8 mouse cellular contexts compared by ENCODE assay signal in the genomic region with DNA sequence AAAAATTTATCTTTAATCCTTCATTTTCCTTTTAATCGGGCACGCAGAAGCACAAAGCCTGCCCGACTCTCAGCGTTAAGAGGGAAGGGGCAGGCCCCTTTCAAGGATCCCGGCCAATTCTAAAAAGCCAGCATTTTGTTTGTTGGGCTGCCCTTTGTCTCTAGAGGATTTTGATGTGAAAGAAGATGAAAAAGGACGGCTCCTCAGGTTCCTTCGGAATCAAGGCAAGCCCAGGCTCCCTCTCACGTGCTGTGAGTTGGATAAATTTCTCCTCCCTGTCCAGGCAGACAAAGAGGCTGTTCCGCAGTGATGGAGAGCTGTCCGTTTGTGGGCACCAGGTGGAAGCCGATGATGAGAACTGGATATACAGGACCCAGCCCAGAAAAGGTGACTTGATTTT.
DNase-seq lines count a peak whose midpoint lies in the region; ATAC-seq and TF ChIP-seq lines count a peak whose summit lies in the region.

No protein-coding gene starts in this region.

- no peak for ATAC-seq in embryonic facial prominence, embryonic 15.5 days (ENCODE audit: insufficient number of reproducible peaks, low FRiP score, low TSS enrichment, low read depth)
- ATAC-seq in intestine, postnatal 0 days: no peak
- no peak for ATAC-seq in neural tube, embryonic 11.5 days (ENCODE audit: insufficient read depth, low FRiP score, low TSS enrichment)

- peak overlapping the region; percentile 35 for H3K9ac ChIP-seq in embryonic facial prominence, embryonic 15.5 days
- H3K9ac ChIP-seq in intestine, postnatal 0 days (ENCODE audit: low read depth, low read length): no peak overlapping the region
- peak overlapping the region; percentile 70 for H3K9ac ChIP-seq in neural tube, embryonic 11.5 days (ENCODE audit: low read length)

- no peak for TF ChIP-seq CTCF in kidney, adult 2 months (conservative IDR thresholded peaks at IDR 0.05; ENCODE audit: insufficient read depth, insufficient read length, low read depth, low read length)
- TF ChIP-seq CTCF in intestine, postnatal 0 days (IDR thresholded peaks at IDR 0.05; ENCODE audit: low read depth): no peak

- H3K9me3 ChIP-seq in embryonic facial prominence, embryonic 15.5 days (replicated peaks): no peaks in the 10 kb centered on the region
- no peaks in the 10 kb centered on the region for H3K9me3 ChIP-seq in intestine, postnatal 0 days (ENCODE audit: control insufficient read depth)
- H3K9me3 ChIP-seq in neural tube, embryonic 11.5 days (ENCODE audit: control insufficient read depth, low read length): no peaks in the 10 kb centered on the region

- no peak for TF ChIP-seq POLR2A in kidney, adult 2 months (IDR thresholded peaks at IDR 0.05; ENCODE audit: low read depth, low read length)

- no peaks in the 10 kb centered on the region for H3K36me3 ChIP-seq in kidney, adult 2 months (ENCODE audit: control insufficient read depth, insufficient read depth, low read length)
- H3K36me3 ChIP-seq in embryonic facial prominence, embryonic 15.5 days: no peaks in the 10 kb centered on the region
- no peaks in the 10 kb centered on the region for H3K36me3 ChIP-seq in intestine, postnatal 0 days (ENCODE audit: control insufficient read depth, insufficient read depth)
- no peaks in the 10 kb centered on the region for H3K36me3 ChIP-seq in neural tube, embryonic 11.5 days (ENCODE audit: control insufficient read depth, insufficient read depth, low read length)

- H3K4me2 ChIP-seq in embryonic facial prominence, embryonic 15.5 days (replicated peaks): peak overlapping the region; percentile 77
- H3K4me2 ChIP-seq in intestine, postnatal 0 days (replicated peaks; ENCODE audit: low read depth): peak overlapping the region; percentile 75
- H3K4me2 ChIP-seq in neural tube, embryonic 11.5 days (ENCODE audit: low read depth): peak overlapping the region; percentile 79

- no peak for DNase-seq in kidney, adult 2 months
- no peak for DNase-seq in kidney, postnatal 4 days
- DNase-seq in neural tube, embryonic 11.5 days (ENCODE audit: low spot score): no peak
- DNase-seq in MN1 (ENCODE audit: low spot score): no peak
- no peak for DNase-seq in kidney, adult 11 months
- DNase-seq in spleen, postnatal 10 days (ENCODE audit: low spot score in 2 of 2): no peak

- H3K27me3 ChIP-seq in kidney, adult 2 months (replicated peaks; ENCODE audit: control insufficient read depth, insufficient read depth, low read length): no peaks in the 10 kb centered on the region
- H3K27me3 ChIP-seq in embryonic facial prominence, embryonic 15.5 days: no peaks in the 10 kb centered on the region
- no peaks in the 10 kb centered on the region for H3K27me3 ChIP-seq in intestine, postnatal 0 days (replicated peaks; ENCODE audit: control insufficient read depth, insufficient read depth, low read length)
- no peaks in the 10 kb centered on the region for H3K27me3 ChIP-seq in neural tube, embryonic 11.5 days (ENCODE audit: control insufficient read depth, insufficient read depth, low read length)

- 16% methylated on average over 11 of the region's 11 CpGs for WGBS in kidney, adult 2 months
- WGBS in embryonic facial prominence, embryonic 15.5 days: 6% methylated on average over 11 of the region's 11 CpGs
- 6% methylated on average over 11 of the region's 11 CpGs for WGBS in intestine, postnatal 0 days
- WGBS in neural tube, embryonic 11.5 days: 6% methylated on average over 11 of the region's 11 CpGs

- H3K4me3 ChIP-seq in kidney, adult 2 months (ENCODE audit: insufficient read depth, low read depth, low read length): peak overlapping the region; percentile 7
- peak overlapping the region; percentile 50 for H3K4me3 ChIP-seq in embryonic facial prominence, embryonic 15.5 days (replicated peaks)
- peak overlapping the region; percentile 34 for H3K4me3 ChIP-seq in intestine, postnatal 0 days (ENCODE audit: low read depth, low read length)
- H3K4me3 ChIP-seq in neural tube, embryonic 11.5 days (ENCODE audit: low read depth, low read length): peak overlapping the region; percentile 49

- H3K27ac ChIP-seq in kidney, adult 2 months (ENCODE audit: insufficient read depth, low read depth, low read length): no peak overlapping the region
- peak overlapping the region; percentile 71; the same call in 1 of the 2 replicates for H3K27ac ChIP-seq in embryonic facial prominence, embryonic 15.5 days (replicated peaks)
- no peak overlapping the region for H3K27ac ChIP-seq in intestine, postnatal 0 days (ENCODE audit: low read depth, low read length)
- H3K27ac ChIP-seq in neural tube, embryonic 11.5 days (ENCODE audit: low read depth, low read length): no peak overlapping the region

- H3K4me1 ChIP-seq in kidney, adult 2 months (ENCODE audit: control insufficient read depth, insufficient read depth, low read length): peaks cover 21% of the 10 kb centered on the region
- peaks cover 28% of the 10 kb centered on the region for H3K4me1 ChIP-seq in embryonic facial prominence, embryonic 15.5 days
- H3K4me1 ChIP-seq in intestine, postnatal 0 days (replicated peaks; ENCODE audit: control insufficient read depth, insufficient read depth, low read length): 0 out of 2 replicates have a peak, but pooled peaks cover 4% of the 10 kb centered on the region
- peaks cover 24% of the 10 kb centered on the region for H3K4me1 ChIP-seq in neural tube, embryonic 11.5 days (ENCODE audit: control insufficient read depth, insufficient read depth, low read length)
